Mouse (Mus musculus) hindbrain, embryonic 15.5 days (tissue): ENCODE measurements around the gene Hnrnpc. TPM values are rescaled to one million over a fixed set of nuclear protein-coding genes. Genes with fewer than 3 reads are reported as not detected.
"Not testable (repeated sequence)": the region's sequence is repeated elsewhere in the genome, so short reads cannot be mapped to it uniquely, and the experiment has no call there.

ENCODE experiments used
- ATAC-seq: fragments of 200-750 bp; cut with Nextera tagmentation; 2 replicates; pipeline ENCODE4 v1.8.0; 2017; ENCODE audit warnings: low read depth, moderate number of reproducible peaks, moderate TSS enrichment; ENCODE audit not compliant: low FRiP score
- H3K27ac ChIP-seq: fragments of 300-500 bp; sonication (generic); replicated peaks from 2 replicates; pipeline ENCODE4 v1.5.1; 2015; ENCODE audit warnings: mild to moderate bottlenecking, inconsistent platforms
- H3K27me3 ChIP-seq: fragments of 300-500 bp; sonication (generic); 2 replicates; pipeline ENCODE4 v1.6.1; 2015; ENCODE audit warnings: control low read depth, inconsistent platforms
- H3K36me3 ChIP-seq: fragments of 300-500 bp; sonication (generic); 2 replicates; pipeline ENCODE4 v1.6.1; 2015; ENCODE audit warnings: control low read depth, inconsistent platforms
- H3K4me1 ChIP-seq: fragments of 300-500 bp; sonication (generic); replicated peaks from 2 replicates; pipeline ENCODE4 v1.6.1; 2015; ENCODE audit warnings: control low read depth, inconsistent platforms
- H3K4me2 ChIP-seq: fragments of 300-500 bp; sonication (generic); 2 replicates; pipeline ENCODE4 v1.6.1; 2015; ENCODE audit warnings: moderate library complexity, mild to moderate bottlenecking, inconsistent platforms
- H3K4me3 ChIP-seq: fragments of 300-500 bp; sonication (generic); 2 replicates; pipeline ENCODE4 v1.5.1; 2015; ENCODE audit warnings: mild to moderate bottlenecking, inconsistent platforms
- H3K9ac ChIP-seq: fragments of 300-500 bp; sonication (generic); 2 replicates; pipeline ENCODE4 v1.6.1; 2015; ENCODE audit warnings: inconsistent platforms
- H3K9me3 ChIP-seq: fragments of 300-500 bp; sonication (generic); 2 replicates; pipeline ENCODE4 v1.6.1; 2016; ENCODE audit warnings: control low read depth, inconsistent platforms
- WGBS: fragments of 180-500 bp; shearing (Covaris S2); methylation state at CpG from one replicate; pipeline ENCODE4 v1.1.7; 2015; 5-methylcytosine and 5-hydroxymethylcytosine counted together
- polyA plus RNA-seq: library from polyadenylated mRNA; unstranded; fragments of >200 nt; fragmentation: Nextera tagmentation; extraction: Ambion mirVana; gene quantifications from 2 replicates; pipeline ENCODE4 v1.2.1, GENCODE M21; 2015

Hnrnpc gene
- polyA plus RNA-seq, 1 experiment from 2014 or later: 445 TPM

- Histone ChIP-seq H3K4me3 (peak overlapping the region; percentile 78), H3K4me1 (peaks cover 47% of the 10 kb centered on the region), H3K27ac (no peak overlapping the region), H3K36me3 (peaks cover 13% of the 10 kb centered on the region; the same call in 1 of the 2 replicates), H3K9me3 (no peaks in the 10 kb centered on the region), H3K9ac (no peak overlapping the region), H3K4me2 (peak overlapping the region; percentile 83), H3K27me3 (no peaks in the 10 kb centered on the region)
- no peak for ATAC-seq
- 79% methylated on average over 1 of the region's 1 CpGs for WGBS
These were observed 2.3 kb downstream of the Hnrnpc start for GRCm38 (mm10) chr14:52101285-52102157.

- Histone ChIP-seq H3K36me3 (peaks cover 19% of the 10 kb centered on the region; the same call in 1 of the 2 replicates), H3K27me3 (no peaks in the 10 kb centered on the region), H3K9me3 (no peaks in the 10 kb centered on the region), H3K27ac (no peak overlapping the region), H3K9ac (no peak overlapping the region), H3K4me3 (no peak overlapping the region), H3K4me1 (peaks cover 47% of the 10 kb centered on the region), H3K4me2 (peak overlapping the region; percentile 83)
- 75% methylated on average over 5 of the region's 5 CpGs for WGBS
- ATAC-seq: no peak
These were observed 3.5 kb downstream of the Hnrnpc start for GRCm38 (mm10) chr14:52100170-52100960.

- ATAC-seq: no peak
- 91% methylated on average over 2 of the region's 2 CpGs for WGBS
- H3K27ac ChIP-seq: no peak overlapping the region
- 0 out of 2 replicates have a peak overlapping the region, but pooled peaks have one; percentile 24 for H3K4me2 ChIP-seq
- H3K4me3 ChIP-seq: no peak overlapping the region
- H3K36me3 ChIP-seq: peaks cover 19% of the 10 kb centered on the region
- no peak overlapping the region for H3K9ac ChIP-seq
- peaks cover 47% of the 10 kb centered on the region for H3K4me1 ChIP-seq
- no peaks in the 10 kb centered on the region for H3K9me3 ChIP-seq
- no peaks in the 10 kb centered on the region for H3K27me3 ChIP-seq
These were observed 4.3 kb downstream of the Hnrnpc start for GRCm38 (mm10) chr14:52099563-52099962.

DNA sequence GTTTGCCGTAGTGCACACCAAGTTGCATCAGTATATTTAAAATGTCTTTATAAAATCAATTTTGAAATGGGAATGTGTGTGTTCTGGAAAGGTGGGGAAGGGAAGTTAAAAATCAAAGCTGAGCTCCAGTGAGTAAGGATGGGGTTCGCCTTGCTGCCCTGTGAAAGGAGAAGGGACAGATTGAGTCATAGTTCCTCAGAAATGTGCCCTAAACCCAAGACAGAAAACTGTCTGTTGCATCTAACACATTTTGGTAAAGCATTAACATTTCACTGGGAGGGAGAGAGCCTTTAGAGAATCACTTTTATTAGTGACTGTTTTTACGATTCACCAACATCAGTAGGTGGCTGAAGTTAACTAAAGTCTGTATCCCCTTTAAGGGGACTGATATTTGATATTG lies 5.4 kb downstream of the Hnrnpc start:
- H3K4me2 ChIP-seq, H3K27me3 ChIP-seq, H3K9ac ChIP-seq, H3K4me3 ChIP-seq, H3K27ac ChIP-seq, ATAC-seq, H3K9me3 ChIP-seq: not testable (repeated sequence)
- Histone ChIP-seq H3K4me1 (peaks cover 47% of the 10 kb centered on the region), H3K36me3 (peaks cover 19% of the 10 kb centered on the region)
- WGBS: 84% methylated on average over 3 of the region's 3 CpGs

DNA sequence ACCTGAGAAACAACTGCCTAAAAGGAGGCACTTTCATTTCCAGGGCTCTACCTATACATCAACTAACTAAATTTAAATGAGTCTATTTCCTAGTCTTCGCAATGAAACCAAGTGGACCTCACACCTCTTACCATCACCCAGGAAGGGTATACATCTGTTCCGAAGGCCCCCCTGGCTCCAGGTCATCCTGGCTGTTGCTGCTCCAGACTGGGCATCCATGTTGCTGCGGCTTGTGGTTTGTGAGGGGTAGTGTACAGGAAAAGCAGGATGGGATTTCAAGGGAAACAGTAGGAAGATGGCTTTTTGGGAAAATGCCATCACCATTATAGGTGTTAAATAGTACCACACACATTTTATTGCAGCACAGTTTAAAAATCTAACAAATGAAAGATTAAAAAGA lies 6.6 kb downstream of the Hnrnpc start:
- ATAC-seq, H3K27ac ChIP-seq, H3K27me3 ChIP-seq, H3K9me3 ChIP-seq, H3K4me2 ChIP-seq, H3K4me3 ChIP-seq, H3K9ac ChIP-seq: not testable (repeated sequence)
- WGBS: 93% methylated on average over 3 of the region's 3 CpGs
- H3K36me3 ChIP-seq: peaks cover 27% of the 10 kb centered on the region
- H3K4me1 ChIP-seq: peaks cover 38% of the 10 kb centered on the region

DNA sequence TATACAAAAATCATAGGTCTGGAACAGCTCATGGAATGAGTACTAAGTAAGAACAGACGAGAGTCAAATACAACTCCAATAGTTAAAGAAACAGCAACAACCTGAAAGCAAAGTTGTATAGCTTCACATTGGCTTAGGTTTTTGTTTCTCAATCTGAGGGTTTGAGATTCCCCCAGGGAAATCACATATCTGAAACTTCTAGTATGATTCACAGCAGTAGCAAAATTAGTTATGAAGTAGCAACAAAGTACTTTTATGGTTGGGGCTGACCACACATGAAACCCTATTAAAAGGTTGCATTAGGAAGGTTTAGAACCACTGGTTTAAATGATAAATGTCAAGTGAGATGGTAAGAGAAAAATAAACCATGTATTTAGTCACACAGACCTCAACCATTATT lies 9.3 kb downstream of the Hnrnpc start:
- no peak overlapping the region for H3K4me3 ChIP-seq
- no peak for ATAC-seq
- H3K27ac ChIP-seq: no peak overlapping the region
- H3K27me3 ChIP-seq: no peaks in the 10 kb centered on the region
- H3K4me2 ChIP-seq: no peak overlapping the region
- WGBS: 96% methylated on average over 1 of the region's 1 CpGs
- H3K36me3 ChIP-seq: peaks cover 35% of the 10 kb centered on the region
- H3K9ac ChIP-seq: no peak overlapping the region
- H3K4me1 ChIP-seq: peaks cover 13% of the 10 kb centered on the region
- no peaks in the 10 kb centered on the region for H3K9me3 ChIP-seq

DNA sequence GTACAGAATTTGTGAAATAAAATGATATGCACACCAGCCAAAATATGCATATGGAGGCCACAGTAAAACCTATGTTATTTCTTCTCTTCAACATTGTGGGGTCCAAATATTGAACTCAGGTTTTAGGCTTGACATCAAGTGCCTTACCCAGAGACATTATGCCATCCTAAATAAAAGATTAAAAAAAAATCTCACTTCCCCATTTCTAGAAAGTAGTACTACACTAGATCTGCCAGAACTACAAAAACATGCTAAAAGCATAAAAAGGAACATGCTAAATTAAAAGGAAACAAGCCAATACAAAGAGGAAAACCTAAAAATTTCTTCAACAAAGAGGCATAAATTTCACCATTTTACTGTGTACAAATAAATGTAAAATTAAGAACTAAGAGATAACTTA lies 20.7 kb downstream of the Hnrnpc start:
- Histone ChIP-seq H3K4me3 (no peak overlapping the region), H3K36me3 (peaks cover 47% of the 10 kb centered on the region), H3K9me3 (no peaks in the 10 kb centered on the region), H3K27me3 (no peaks in the 10 kb centered on the region), H3K4me1 (no peaks in the 10 kb centered on the region), H3K4me2 (no peak overlapping the region), H3K9ac (no peak overlapping the region), H3K27ac (no peak overlapping the region)
- no peak for ATAC-seq

DNA sequence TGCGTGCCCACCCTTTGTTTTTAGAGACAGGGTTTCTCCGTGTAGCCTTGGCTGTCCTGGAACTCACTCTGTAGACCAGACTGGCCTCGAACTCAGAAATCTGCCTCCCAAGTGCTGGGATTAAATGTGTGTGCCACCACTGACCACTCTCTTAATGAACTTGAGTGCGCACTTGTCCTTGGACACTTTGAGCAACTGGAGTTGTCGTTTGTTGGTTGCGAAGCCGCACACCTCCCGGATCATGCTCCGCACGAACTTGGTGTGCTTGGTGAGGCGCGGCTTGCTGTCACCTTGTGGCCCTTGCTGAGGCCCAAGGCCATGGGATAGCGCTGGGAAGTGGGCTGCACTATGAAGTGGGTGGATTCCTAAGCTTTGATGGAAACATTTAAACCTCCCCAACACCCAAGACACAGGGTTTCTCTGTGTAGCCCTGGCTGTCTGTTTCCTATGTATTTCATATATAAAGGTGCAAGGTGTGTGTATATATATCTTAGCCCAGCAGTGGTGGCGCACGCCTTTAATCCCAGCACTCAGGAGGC lies 32.2 kb downstream of the Hnrnpc start:
- peaks cover 49% of the 10 kb centered on the region for H3K36me3 ChIP-seq
- no peak overlapping the region for H3K27ac ChIP-seq
- ATAC-seq: 0 out of 2 replicates have a peak, but pooled peaks have one; percentile 33
- no peaks in the 10 kb centered on the region for H3K4me1 ChIP-seq
- no peaks in the 10 kb centered on the region for H3K27me3 ChIP-seq
- H3K9me3 ChIP-seq: no peaks in the 10 kb centered on the region
- H3K9ac ChIP-seq: no peak overlapping the region
- WGBS: 95% methylated on average over 15 of the region's 15 CpGs
- H3K4me2 ChIP-seq: no peak overlapping the region
- no peak overlapping the region for H3K4me3 ChIP-seq

GRCm38 (mm10) chr14:52066135-52066534 lies 37.7 kb downstream of the Hnrnpc start:
- Histone ChIP-seq H3K4me1 (no peaks in the 10 kb centered on the region), H3K27me3 (no peaks in the 10 kb centered on the region), H3K36me3 (peaks cover 7% of the 10 kb centered on the region), H3K4me2 (no peak overlapping the region), H3K9ac (no peak overlapping the region), H3K27ac (no peak overlapping the region), H3K9me3 (no peaks in the 10 kb centered on the region), H3K4me3 (no peak overlapping the region)
- no peak for ATAC-seq
- 57% methylated on average over 4 of the region's 4 CpGs for WGBS

DNA sequence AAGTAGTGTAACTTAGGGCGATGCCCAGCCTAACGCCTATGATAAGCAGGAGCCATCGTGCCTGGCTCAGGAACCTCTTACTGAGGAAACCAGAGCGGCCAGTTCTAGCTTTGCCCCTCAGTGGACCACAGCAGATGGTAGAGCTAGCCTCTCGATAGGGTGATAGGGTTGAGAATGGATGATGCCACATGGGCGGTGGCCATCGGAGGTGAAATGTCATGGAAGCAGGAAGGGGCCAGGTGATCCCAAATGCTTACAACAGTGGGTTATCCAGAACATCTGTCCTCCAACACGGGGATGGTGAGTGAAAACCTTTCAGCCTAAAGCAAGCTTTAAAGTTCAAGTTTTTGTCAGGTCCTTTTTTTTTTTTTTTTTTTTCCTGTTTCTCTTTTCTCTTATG lies 42.0 kb downstream of the Hnrnpc start:
- H3K4me1 ChIP-seq: no peaks in the 10 kb centered on the region
- WGBS: 87% methylated on average over 8 of the region's 8 CpGs
- no peaks in the 10 kb centered on the region for H3K36me3 ChIP-seq
- H3K9ac ChIP-seq: no peak overlapping the region
- no peaks in the 10 kb centered on the region for H3K27me3 ChIP-seq
- no peak for ATAC-seq
- no peak overlapping the region for H3K4me2 ChIP-seq
- H3K9me3 ChIP-seq: no peaks in the 10 kb centered on the region
- no peak overlapping the region for H3K4me3 ChIP-seq
- no peak overlapping the region for H3K27ac ChIP-seq

DNA sequence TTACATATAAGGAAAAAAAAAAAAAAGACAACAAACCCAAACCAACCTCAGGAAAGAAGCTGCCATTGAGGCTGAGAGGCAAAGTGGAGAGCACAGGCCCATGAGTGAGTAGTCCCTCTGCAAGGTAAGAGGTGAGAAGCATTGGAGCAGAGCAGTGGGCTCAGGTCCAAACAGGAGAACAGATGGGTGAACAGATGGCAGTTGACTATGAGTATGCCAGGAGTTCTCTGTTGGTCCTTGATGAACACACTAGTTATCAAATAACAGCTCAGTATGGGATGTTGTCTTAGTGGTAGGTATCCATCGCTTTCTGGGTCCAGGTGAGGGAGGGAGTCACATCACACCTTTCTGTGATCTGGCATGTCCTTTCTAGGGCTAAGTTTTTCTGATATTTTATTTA lies 43.0 kb downstream of the Hnrnpc start:
- no peak for ATAC-seq
- WGBS: 76% methylated on average over 1 of the region's 1 CpGs

DNA sequence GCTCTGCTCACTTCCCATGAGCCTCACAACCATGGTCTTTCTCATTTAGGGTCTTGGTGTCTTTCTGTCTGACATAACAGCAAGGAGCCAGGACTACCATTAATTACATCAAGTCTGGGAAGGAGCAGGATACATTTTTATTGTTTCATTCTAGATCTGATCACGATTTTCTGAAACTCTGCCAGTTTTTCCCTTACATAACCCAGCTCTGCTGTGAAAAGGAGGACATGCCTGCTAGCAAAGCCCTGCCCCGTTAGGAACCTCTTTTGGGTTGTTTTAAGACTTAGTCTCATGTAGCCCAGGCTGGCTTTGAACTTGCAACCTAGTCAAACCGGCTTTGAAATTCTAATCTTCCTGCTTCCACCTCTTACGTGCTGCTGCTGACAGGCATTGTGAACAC lies 43.8 kb downstream of the Hnrnpc start:
- 69% methylated on average over 4 of the region's 4 CpGs for WGBS
- Histone ChIP-seq H3K27me3 (no peaks in the 10 kb centered on the region), H3K4me1 (no peaks in the 10 kb centered on the region), H3K4me3 (no peak overlapping the region), H3K9ac (no peak overlapping the region), H3K4me2 (no peak overlapping the region), H3K27ac (no peak overlapping the region), H3K36me3 (no peaks in the 10 kb centered on the region), H3K9me3 (no peaks in the 10 kb centered on the region)
- ATAC-seq: no peak

More for the DNA sequence above, 43.0 kb downstream of the Hnrnpc start:
- Histone ChIP-seq H3K4me3 (no peak overlapping the region), H3K27me3 (no peaks in the 10 kb centered on the region), H3K27ac (no peak overlapping the region), H3K9me3 (no peaks in the 10 kb centered on the region), H3K36me3 (no peaks in the 10 kb centered on the region), H3K4me1 (no peaks in the 10 kb centered on the region), H3K4me2 (no peak overlapping the region), H3K9ac (no peak overlapping the region)
